Mouse (Mus musculus) liver, adult 2 months (tissue): ENCODE data around the gene Mta2.

ENCODE experiments used
- CTCF ChIP-seq: fragments of 200-500 bp; IDR thresholded peaks from 2 replicates; pipeline ENCODE4 v1.5.1; 2011; ENCODE audit warnings: low read depth, low read length, control low read depth
- POLR2A ChIP-seq: fragments of 200-500 bp; IDR thresholded peaks from 2 replicates; pipeline ENCODE4 v1.6.1; 2011; ENCODE audit warnings: low read length, control low read depth; ENCODE audit not compliant: insufficient read depth; ENCODE audit errors: extremely low read depth

DNA sequence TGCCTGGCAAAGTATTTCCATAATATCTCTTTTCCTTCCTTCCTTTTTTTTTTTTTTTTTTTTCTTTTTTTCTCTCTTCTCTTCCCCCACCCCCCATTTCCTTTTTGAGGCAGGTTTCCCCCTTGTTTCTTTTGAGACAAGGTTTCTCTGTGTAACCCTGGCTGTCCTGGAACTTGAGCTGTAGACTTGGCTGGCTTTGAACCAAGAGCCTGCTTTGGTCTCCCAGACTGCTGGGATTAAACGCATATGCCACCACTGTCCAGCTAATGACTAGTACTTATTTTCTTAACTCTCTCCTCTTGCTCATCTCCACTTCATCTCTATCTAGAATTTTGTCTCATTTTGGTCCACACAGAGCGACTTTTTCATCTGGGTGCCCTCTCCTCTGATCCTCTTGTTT is 1.4 kb downstream of the Mta2 start:
- TF ChIP-seq CTCF = no peak
- no peak for TF ChIP-seq POLR2A
